In genomic region chr6:29023206-29023967, GRCm38 (mm10) we compare ENCODE assay signal across 8 mouse cellular contexts. TPM values are rescaled to one million over a fixed set of nuclear protein-coding genes. Genes with fewer than 3 reads are reported as not detected.
A peak's percentile ranks its signal among the peaks of the same experiment; 100 is the strongest.
DNase-seq lines count a peak whose midpoint lies in the region; ATAC-seq and TF ChIP-seq lines count a peak whose summit lies in the region.

No protein-coding gene starts in this region.

- H3K4me1 ChIP-seq in kidney, embryonic 15.5 days = peaks cover 27% of the 10 kb centered on the region; the same call in 1 of the 2 replicates
- no peaks in the 10 kb centered on the region for H3K4me1 ChIP-seq in liver, adult 2 months (ENCODE audit: control insufficient read depth, insufficient read depth, low read length)
- H3K4me1 ChIP-seq in neural tube, embryonic 11.5 days (ENCODE audit: control insufficient read depth, insufficient read depth, low read length) = peaks cover 3% of the 10 kb centered on the region; the same call in 1 of the 2 replicates

- no peaks in the 10 kb centered on the region for H3K36me3 ChIP-seq in kidney, embryonic 15.5 days
- H3K36me3 ChIP-seq in liver, adult 2 months (ENCODE audit: control insufficient read depth, insufficient read depth, low read length) = no peaks in the 10 kb centered on the region
- no peaks in the 10 kb centered on the region for H3K36me3 ChIP-seq in neural tube, embryonic 11.5 days (ENCODE audit: control insufficient read depth, insufficient read depth, low read length)

- no peaks in the 10 kb centered on the region for H3K79me2 ChIP-seq in liver, adult 2 months (ENCODE audit: control insufficient read depth, insufficient read depth, low read length)

- no peak overlapping the region for H3K4me3 ChIP-seq in kidney, embryonic 15.5 days (replicated peaks)
- no peak overlapping the region for H3K4me3 ChIP-seq in liver, adult 2 months (ENCODE audit: insufficient read depth, low read depth, low read length)
- H3K4me3 ChIP-seq in neural tube, embryonic 11.5 days (ENCODE audit: low read depth, low read length) = no peak overlapping the region

- H3K9ac ChIP-seq in kidney, embryonic 15.5 days = no peak overlapping the region
- no peak overlapping the region for H3K9ac ChIP-seq in liver, adult 2 months (ENCODE audit: low read depth, low read length)
- H3K9ac ChIP-seq in neural tube, embryonic 11.5 days (ENCODE audit: low read length) = no peak overlapping the region

- peaks cover 37% of the 10 kb centered on the region for H3K27me3 ChIP-seq in kidney, embryonic 15.5 days
- peaks cover 6% of the 10 kb centered on the region; the same call in 1 of the 2 replicates for H3K27me3 ChIP-seq in liver, adult 2 months (ENCODE audit: control insufficient read depth, insufficient read depth, low read length)
- 0 out of 2 replicates have a peak, but pooled peaks cover 2% of the 10 kb centered on the region for H3K27me3 ChIP-seq in neural tube, embryonic 11.5 days (ENCODE audit: control insufficient read depth, insufficient read depth, low read length)

- H3K27ac ChIP-seq in kidney, embryonic 15.5 days = no peak overlapping the region
- H3K27ac ChIP-seq in liver, adult 2 months (replicated peaks; ENCODE audit: insufficient read depth, low read depth, low read length) = no peak overlapping the region
- no peak overlapping the region for H3K27ac ChIP-seq in neural tube, embryonic 11.5 days (ENCODE audit: low read depth, low read length)

- ATAC-seq in kidney, embryonic 15.5 days (replicated peaks; ENCODE audit: low FRiP score) = peak; percentile 31; the same call in 1 of the 2 replicates
- peak; percentile 24; the same call in 1 of the 2 replicates for ATAC-seq in neural tube, embryonic 11.5 days (ENCODE audit: insufficient read depth, low FRiP score, low TSS enrichment)

- peak overlapping the region; percentile 22 for H3K4me2 ChIP-seq in kidney, embryonic 15.5 days
- no peak overlapping the region for H3K4me2 ChIP-seq in neural tube, embryonic 11.5 days (ENCODE audit: low read depth)

- H3K9me3 ChIP-seq in kidney, embryonic 15.5 days (replicated peaks) = no peaks in the 10 kb centered on the region
- no peaks in the 10 kb centered on the region for H3K9me3 ChIP-seq in neural tube, embryonic 11.5 days (ENCODE audit: control insufficient read depth, low read length)

- WGBS in kidney, embryonic 15.5 days = 34% methylated on average over 18 of the region's 18 CpGs
- WGBS in liver, adult 2 months = 34% methylated on average over 18 of the region's 18 CpGs
- WGBS in neural tube, embryonic 11.5 days = 38% methylated on average over 18 of the region's 18 CpGs

- TF ChIP-seq CTCF in liver, adult 2 months (IDR thresholded peaks at IDR 0.05; ENCODE audit: low read depth, low read length) = peak; percentile 42; the same call in 1 of the 2 replicates

- DNase-seq in CD4-positive helper T cell, adult 2 months (ENCODE audit: low read depth, low spot score) = peak; percentile 42
- peak; percentile 84 for DNase-seq in ZHBTc4 (ENCODE audit: low read depth, low spot score)
- peak; percentile 55 to 78 for DNase-seq in cerebellum, postnatal 4 days (ENCODE audit: low spot score in 2 of 2)
- DNase-seq in heart, adult 9 months (ENCODE audit: low spot score in 2 of 2) = peak; percentile 19
- DNase-seq in liver, adult 2 months (ENCODE audit: extremely low read depth, low read depth, low spot score) = peak; percentile 8
- DNase-seq in neural tube, embryonic 11.5 days (ENCODE audit: low spot score) = peak; percentile 81
- DNase-seq in thymus, postnatal 4 days = peak; percentile 75

- no peak for TF ChIP-seq POLR2A in liver, adult 2 months (IDR thresholded peaks at IDR 0.05; ENCODE audit: extremely low read depth, insufficient read depth, low read length)

RNA-seq across cellular contexts. Expression of gene Lep, which starts 36.6 kb away (rescaled TPM):
- not detected in 2 replicates for polyA plus RNA-seq in kidney, embryonic 15.5 days (2015; fragmentation: Nextera tagmentation; extraction: Ambion mirVana)
- under 0.01 TPM in 1 of 2 replicates, not detected in the other for total RNA-seq in liver, adult 2 months (2014; rRNA removed)
- not detected in 2 replicates for polyA plus RNA-seq in liver, adult 2 months (2012; rRNA removed)
- not detected in 2 replicates for polyA plus RNA-seq in neural tube, embryonic 11.5 days (2014; fragmentation: Nextera tagmentation; extraction: Ambion mirVana)

Comparison
In these comparisons a context has a peak if more than half of its experiments do, and no peak if none do; other contexts are left out.
1. DNase-seq: peak in every context shown above with its lines; median percentile 84 in ZHBTc4; 81 in neural tube, embryonic 11.5 days; 75 in thymus, postnatal 4 days; 66 in cerebellum, postnatal 4 days; 42 in CD4-positive helper T cell, adult 2 months; 19 in heart, adult 9 months; 8 in liver, adult 2 months.